Mouse (Mus musculus): ENCODE results near the gene Dpp6.

Dpp6 gene

DNA sequence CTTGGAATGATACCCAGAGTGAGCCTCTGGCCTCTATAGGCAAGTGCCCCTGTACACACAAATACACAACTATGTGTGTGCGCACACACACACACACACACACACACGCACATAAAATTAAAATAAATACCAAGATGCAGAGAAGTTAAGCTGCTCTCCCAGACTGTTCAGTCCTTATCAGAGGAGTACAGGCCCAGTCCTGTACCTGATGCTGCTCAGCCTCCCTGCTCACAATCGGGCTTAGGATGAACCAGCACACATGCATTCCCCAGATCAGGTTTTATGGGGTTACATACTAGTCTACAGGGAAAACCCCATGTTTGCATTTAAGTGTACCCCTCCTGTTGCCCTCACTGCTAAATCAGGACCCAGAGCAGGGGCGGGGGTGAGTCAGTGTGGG, 847.1 kb downstream of the Dpp6 start:
- no peak for DNase-seq (ENCODE audit: low spot score in 2 of 2)

GRCm38 (mm10) chr5:27671487-27671886, 854.5 kb downstream of the Dpp6 start:
- no peak for DNase-seq (ENCODE audit: low spot score in 2 of 2)

DNA sequence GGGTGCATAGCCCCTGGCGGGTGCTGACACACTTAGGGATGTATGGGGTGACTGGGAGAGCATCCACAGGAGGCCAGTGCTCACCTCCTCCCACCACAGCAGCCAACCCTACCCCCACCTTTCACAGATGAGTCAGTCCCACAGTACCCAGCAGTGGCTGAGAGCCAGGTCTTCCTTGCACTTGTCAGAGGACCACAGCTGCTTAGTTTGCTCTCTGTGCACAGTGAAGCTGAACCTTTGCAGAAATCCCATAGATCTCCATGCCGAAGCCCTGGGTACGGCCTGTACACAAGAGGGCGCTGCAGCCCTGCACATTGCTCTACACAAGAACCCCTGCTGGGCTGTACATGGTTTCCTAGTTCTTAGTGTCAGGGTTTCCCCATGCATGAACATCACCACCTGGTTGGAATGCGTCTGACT, 860.3 kb downstream of the Dpp6 start:
- peak; percentile 80 to 82 for DNase-seq (ENCODE audit: low spot score in 2 of 2)

DNA sequence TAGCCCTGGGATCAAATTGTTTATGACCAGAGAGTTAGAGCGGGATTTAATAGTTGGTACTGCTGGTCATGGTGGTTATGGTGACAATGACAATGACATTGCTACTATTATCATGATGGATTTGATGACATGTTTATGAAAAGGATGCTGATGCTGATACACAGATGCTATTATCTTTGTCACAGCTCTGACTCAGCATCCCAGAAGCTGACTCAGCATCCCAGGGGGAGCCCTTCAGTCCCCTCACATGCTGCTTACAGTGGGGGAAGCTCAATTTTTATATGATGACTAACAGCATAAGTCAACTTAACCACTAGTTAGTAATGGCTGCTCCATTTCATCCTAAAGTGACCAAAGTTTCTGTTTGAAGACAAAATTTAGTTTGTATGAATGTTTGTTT, 862.1 kb downstream of the Dpp6 start:
- DNase-seq (ENCODE audit: low spot score in 2 of 2): no peak

GRCm38 (mm10) chr5:27680476-27680875, 863.5 kb downstream of the Dpp6 start:
- DNase-seq (ENCODE audit: low spot score in 2 of 2): no peak

DNA sequence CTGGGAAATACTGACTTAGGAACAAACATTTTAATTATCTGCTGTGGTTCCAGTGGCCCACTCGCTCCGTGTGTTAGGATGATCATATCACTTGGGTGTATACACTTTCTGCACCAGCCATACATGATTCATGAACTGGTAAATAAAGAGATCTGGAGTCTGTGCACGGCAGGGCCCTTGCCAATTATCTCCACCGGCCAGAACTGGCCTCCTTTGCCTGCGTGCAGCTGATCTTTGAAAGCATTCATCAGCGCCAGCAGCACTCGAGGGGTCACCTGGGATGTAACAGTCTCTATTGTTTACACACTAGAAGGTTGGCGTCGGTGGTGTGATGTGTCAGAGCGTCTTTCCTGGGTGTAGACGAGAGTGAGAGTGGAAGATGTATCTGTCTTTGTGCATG, 868.2 kb downstream of the Dpp6 start:
- no peak for DNase-seq (ENCODE audit: low spot score in 2 of 2)

DNA sequence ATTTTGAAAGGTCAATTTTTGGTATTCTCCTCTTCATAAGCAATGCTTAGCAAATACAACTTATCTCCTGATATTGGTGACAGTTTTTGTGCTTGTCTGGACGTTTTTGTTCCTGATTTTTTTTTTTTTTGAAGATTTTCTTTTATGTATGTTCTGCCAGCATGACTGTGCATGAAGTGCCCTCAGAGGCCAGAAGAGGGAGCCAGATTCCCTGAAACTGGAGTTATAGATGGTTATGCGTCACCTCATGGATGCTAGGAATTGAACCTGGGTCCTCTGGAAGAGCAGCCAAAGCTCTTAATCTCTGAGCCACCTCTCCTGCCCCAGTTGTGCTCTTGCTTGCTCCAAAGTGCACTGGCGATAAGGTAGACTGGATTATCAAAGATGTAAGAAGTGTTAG, 868.9 kb downstream of the Dpp6 start:
- no peak for DNase-seq (ENCODE audit: low spot score in 2 of 2)

GRCm38 (mm10) chr5:27687311-27687710, 870.3 kb downstream of the Dpp6 start:
- DNase-seq (ENCODE audit: low spot score in 2 of 2): no peak

- DNase-seq (ENCODE audit: low spot score in 2 of 2): no peak
Measured at GRCm38 (mm10) chr5:27702482-27702881, 885.5 kb downstream of the Dpp6 start.

- DNase-seq (ENCODE audit: low spot score in 2 of 2): no peak
Measured at GRCm38 (mm10) chr5:27705020-27705419, 888.0 kb downstream of the Dpp6 start.

DNA sequence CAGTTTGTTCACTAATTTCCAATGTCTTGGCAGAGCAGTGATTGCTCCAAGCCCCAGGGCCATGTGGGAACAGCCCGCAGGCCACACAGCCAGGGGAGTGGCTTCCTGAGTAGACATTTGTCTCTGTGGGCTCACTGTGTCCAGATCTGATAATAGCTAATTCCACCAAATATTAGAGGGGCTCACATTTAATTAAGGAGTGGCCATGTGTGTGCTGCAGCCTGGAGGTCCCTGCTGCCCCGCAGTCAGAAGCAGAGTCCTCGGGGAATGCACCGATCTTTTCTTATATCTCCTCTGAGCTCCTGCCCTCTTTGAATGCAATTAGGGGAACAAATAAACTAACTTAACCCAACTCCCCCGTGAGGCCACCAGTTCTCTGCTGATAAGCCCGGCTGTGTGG, 889.5 kb downstream of the Dpp6 start:
- DNase-seq (ENCODE audit: low spot score in 2 of 2): no peak

- DNase-seq (ENCODE audit: low spot score in 2 of 2): no peak
Measured at GRCm38 (mm10) chr5:27707283-27707682, 890.3 kb downstream of the Dpp6 start.

- DNase-seq (ENCODE audit: low spot score in 2 of 2): no peak
Measured at GRCm38 (mm10) chr5:27708209-27708608, 891.2 kb downstream of the Dpp6 start.

- DNase-seq (ENCODE audit: low spot score in 2 of 2): no peak
Measured at GRCm38 (mm10) chr5:27711461-27712192, 894.6 kb downstream of the Dpp6 start.

GRCm38 (mm10) chr5:27714356-27714755, 897.4 kb downstream of the Dpp6 start:
- no peak for DNase-seq (ENCODE audit: low spot score in 2 of 2)

DNA sequence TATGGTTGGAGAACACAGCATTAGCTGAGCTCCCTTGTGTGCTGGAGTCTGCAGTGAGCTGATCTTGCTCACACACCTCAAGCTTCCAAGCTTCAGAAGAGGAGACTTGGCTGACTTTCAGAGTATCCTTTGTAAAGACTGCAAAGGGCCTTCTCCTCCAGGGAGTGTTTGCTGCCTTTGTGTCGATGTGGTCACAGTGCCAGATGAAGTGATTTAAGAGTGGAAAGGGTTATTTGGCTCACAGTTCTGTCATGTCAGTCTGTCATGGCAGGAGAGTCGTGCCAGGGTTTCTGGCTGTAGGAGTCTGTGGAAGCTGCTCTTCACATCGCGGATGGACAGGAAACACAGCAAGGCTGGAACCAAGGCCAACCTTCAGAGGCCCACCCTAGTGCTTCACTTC, 899.0 kb downstream of the Dpp6 start:
- DNase-seq (ENCODE audit: low spot score in 2 of 2): no peak

- DNase-seq (ENCODE audit: low spot score in 2 of 2): peak; percentile 50 to 70
Measured at GRCm38 (mm10) chr5:27717301-27717700, 900.3 kb downstream of the Dpp6 start.

DNA sequence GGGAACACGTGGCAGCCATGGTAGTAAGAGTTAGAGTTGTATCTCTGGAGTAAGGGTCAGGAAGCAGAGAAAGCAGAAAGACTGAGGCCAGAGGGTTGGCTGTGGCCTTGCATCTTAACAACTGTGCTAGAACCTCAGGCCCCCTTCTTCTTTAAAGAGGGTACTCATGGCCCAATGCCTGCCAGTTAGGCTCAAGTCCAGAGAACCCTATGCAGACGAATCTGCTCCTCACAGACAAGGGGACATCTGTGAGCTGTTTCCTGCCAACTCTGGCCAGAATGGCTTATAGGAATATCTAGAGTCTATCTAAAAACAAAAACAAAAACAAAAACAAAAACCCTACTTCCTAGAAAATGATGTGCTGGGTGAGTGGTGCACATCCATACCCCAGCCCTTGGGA, 902.3 kb downstream of the Dpp6 start:
- DNase-seq (ENCODE audit: low spot score in 2 of 2): no peak

DNA sequence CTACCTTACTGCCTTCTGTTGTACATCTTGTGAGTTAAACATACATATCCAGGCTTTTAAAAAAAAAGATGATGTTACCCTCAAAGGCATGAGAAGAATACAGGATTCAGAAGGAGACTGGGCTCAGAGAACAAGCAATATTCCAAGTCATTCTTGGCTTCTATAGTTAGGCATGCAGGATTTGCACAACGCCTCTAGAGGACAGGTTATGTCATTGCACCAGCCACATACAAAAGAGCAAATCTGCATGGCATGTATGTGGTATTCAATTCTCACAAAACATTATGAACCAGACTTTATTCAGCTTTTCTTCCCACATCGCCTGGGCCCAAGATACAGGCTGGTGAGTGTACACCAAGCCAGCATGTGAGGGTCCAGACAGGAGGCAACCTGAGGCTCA, 907.5 kb downstream of the Dpp6 start:
- no peak for DNase-seq (ENCODE audit: low spot score in 2 of 2)

- DNase-seq (ENCODE audit: low spot score in 2 of 2): peak in 1 of 2 experiments; percentile 55
Measured at GRCm38 (mm10) chr5:27730666-27731065, 913.7 kb downstream of the Dpp6 start.

- DNase-seq (ENCODE audit: low spot score in 2 of 2): no peak
Measured at GRCm38 (mm10) chr5:27731392-27731791, 914.4 kb downstream of the Dpp6 start.

- peak; percentile 42 to 54 for DNase-seq (ENCODE audit: low spot score in 2 of 2)
Measured at GRCm38 (mm10) chr5:27732288-27732868, 915.4 kb downstream of the Dpp6 start.

DNA sequence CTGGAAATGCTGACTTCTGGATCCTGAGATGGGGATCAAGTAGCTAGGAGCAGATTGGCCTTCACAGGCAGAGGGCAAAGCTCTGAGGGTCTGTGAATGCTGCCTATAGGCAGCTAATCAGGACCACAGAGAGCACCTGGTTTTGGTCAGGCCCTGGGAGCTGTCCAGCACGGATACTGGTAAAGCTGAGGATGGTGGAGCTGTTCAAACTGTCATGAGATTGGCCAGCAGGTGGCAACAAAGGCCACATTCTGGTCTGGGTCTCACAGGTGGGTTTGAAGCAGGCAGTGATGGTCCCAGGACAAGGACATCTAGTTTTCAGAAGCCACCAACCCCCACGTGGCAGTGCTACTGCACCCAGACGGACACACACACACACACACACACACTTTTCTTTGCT, 920.2 kb downstream of the Dpp6 start:
- DNase-seq (ENCODE audit: low spot score in 2 of 2): no peak

DNA sequence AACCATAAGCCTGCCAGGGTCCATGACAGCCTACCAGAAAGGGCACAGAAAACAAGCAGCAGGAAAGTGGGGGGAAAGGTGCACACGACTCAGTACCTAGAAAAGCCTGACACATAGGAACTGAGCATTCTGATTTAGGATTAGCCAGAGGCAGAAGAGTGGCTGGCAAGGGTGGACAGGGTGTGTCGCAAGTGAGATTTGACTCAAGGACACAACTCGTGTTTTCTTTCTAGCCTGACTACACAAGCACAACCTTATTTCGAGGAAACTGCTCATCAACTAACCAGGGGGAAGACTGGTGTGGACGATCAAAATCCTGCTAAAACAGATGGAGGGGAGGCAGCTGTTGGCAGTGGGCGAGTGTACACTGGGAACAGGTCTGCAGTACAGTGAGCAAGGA, 922.2 kb downstream of the Dpp6 start:
- no peak for DNase-seq (ENCODE audit: low spot score in 2 of 2)

Measured in frontal cortex, postnatal 36 days (tissue).